Mouse (Mus musculus): ENCODE data around the gene Acsbg2. TPM values are rescaled to one million over a fixed set of nuclear protein-coding genes. Genes with fewer than 3 reads are reported as not detected.

Acsbg2 gene
- polyA plus RNA-seq, 1 experiment from 2014 or later: not detected

DNA sequence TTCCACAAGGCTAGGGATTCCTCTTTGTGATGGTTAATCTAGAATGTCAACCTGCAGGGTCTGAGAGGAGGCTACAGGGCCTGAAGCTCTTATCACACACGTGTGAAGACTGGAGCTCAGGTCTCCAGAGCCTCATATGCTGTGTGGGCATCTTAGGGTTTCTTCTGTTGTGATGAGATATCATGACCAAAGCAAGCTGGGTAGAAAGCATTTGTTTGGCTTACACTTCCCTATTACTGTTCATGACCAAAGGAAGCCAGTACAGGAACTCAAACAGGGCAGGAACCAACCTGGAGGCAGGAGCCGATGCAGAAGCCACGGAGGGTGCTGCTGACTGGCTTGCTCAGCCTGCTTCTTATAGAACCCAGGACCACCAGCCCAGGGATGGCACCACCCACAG, 18.8 kb downstream of the Acsbg2 start:
- Histone ChIP-seq H3K27ac (ENCODE audit: low read length) (no peak overlapping the region), H3K9ac (replicated peaks; ENCODE audit: low read length) (no peak overlapping the region), H3K4me2 (replicated peaks; ENCODE audit: low read depth, low read length) (no peak overlapping the region), H3K27me3 (ENCODE audit: insufficient read depth, low read length) (no peaks in the 10 kb centered on the region), H3K36me3 (ENCODE audit: insufficient read depth, low read length) (no peaks in the 10 kb centered on the region), H3K4me1 (ENCODE audit: insufficient read depth, low read length) (no peaks in the 10 kb centered on the region), H3K4me3 (ENCODE audit: low read length) (no peak overlapping the region), H3K9me3 (ENCODE audit: low read length) (no peaks in the 10 kb centered on the region)
- WGBS: 75% methylated on average over 3 of the region's 3 CpGs
- ATAC-seq (ENCODE audit: low FRiP score, low TSS enrichment): no peak

DNA sequence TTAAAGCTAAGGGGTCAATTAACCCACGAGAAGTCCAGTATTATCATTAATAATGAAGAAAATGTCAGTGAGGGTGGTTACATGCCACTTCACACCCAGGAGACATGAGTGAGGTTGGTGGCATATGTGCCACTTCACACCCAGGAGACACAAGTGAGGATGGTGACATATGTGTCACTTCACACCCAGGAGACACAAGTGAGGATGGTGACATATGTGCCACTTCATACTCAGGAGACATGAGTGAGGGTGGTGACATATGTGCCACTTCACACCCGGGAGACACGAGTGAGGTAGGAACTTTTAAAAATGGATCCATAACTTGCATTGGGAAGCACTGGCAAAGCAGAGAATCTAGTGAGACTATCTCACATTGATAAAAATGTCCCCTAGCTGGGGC, 23.1 kb downstream of the Acsbg2 start:
- Histone ChIP-seq H3K9me3 (ENCODE audit: low read length) (no peaks in the 10 kb centered on the region), H3K27ac (ENCODE audit: low read length) (no peak overlapping the region), H3K4me1 (ENCODE audit: insufficient read depth, low read length) (no peaks in the 10 kb centered on the region), H3K36me3 (ENCODE audit: insufficient read depth, low read length) (no peaks in the 10 kb centered on the region), H3K27me3 (ENCODE audit: insufficient read depth, low read length) (no peaks in the 10 kb centered on the region), H3K4me3 (ENCODE audit: low read length) (no peak overlapping the region), H3K4me2 (replicated peaks; ENCODE audit: low read depth, low read length) (no peak overlapping the region), H3K9ac (replicated peaks; ENCODE audit: low read length) (no peak overlapping the region)
- no peak for ATAC-seq (ENCODE audit: low FRiP score, low TSS enrichment)
- WGBS: 72% methylated on average over 3 of the region's 3 CpGs

DNA sequence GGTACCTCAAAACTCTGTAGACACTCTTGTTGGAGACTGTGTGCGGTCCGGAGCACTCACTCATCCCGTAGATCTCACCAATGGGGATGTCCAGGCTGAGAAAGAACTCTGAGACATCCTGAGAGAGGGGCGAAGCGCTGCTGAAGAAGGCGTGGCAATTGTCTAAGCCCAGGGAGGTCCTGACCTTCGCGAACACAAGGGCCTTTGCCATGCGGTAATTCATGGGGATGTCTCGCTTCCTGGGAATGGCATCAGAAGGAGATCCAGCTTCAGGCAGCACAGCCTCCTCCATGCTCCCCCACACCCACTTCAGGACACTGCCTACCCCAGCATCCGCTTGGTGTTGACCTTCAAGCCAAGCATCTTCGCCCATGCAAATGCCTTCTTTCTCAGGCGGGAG, 24.5 kb downstream of the Acsbg2 start:
- Histone ChIP-seq H3K9ac (replicated peaks; ENCODE audit: low read length) (no peak overlapping the region), H3K27ac (ENCODE audit: low read length) (no peak overlapping the region), H3K9me3 (ENCODE audit: low read length) (no peaks in the 10 kb centered on the region), H3K4me3 (ENCODE audit: low read length) (no peak overlapping the region), H3K27me3 (ENCODE audit: insufficient read depth, low read length) (no peaks in the 10 kb centered on the region), H3K4me1 (ENCODE audit: insufficient read depth, low read length) (no peaks in the 10 kb centered on the region), H3K4me2 (replicated peaks; ENCODE audit: low read depth, low read length) (no peak overlapping the region), H3K36me3 (ENCODE audit: insufficient read depth, low read length) (no peaks in the 10 kb centered on the region)
- WGBS: 80% methylated on average over 13 of the region's 13 CpGs
- ATAC-seq (ENCODE audit: low FRiP score, low TSS enrichment): no peak

DNA sequence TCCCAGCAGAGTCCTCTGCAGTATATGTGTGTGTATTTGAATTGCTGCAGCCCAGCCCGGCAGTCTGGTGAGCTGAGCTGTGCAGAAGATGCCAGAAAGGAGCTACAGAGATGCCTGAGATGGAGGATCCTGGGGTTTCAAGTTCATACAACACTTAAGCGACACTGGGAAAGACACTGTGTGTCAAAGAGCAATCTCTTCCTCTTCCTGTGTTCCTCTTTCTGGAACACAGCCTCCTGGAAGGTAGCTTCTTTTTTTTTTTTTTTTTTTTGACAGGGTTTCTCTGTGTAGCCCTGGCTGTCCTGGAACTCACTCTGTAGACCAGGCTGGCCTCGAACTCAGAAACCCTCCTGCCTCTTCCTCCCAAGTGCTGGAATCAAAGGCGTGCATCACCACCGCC, 25.5 kb downstream of the Acsbg2 start:
- Histone ChIP-seq H3K27ac (ENCODE audit: low read length) (no peak overlapping the region), H3K4me3 (ENCODE audit: low read length) (no peak overlapping the region), H3K36me3 (ENCODE audit: insufficient read depth, low read length) (no peaks in the 10 kb centered on the region), H3K4me1 (ENCODE audit: insufficient read depth, low read length) (no peaks in the 10 kb centered on the region), H3K9ac (replicated peaks; ENCODE audit: low read length) (no peak overlapping the region), H3K4me2 (replicated peaks; ENCODE audit: low read depth, low read length) (no peak overlapping the region), H3K27me3 (ENCODE audit: insufficient read depth, low read length) (no peaks in the 10 kb centered on the region), H3K9me3 (ENCODE audit: low read length) (no peaks in the 10 kb centered on the region)
- 82% methylated on average over 5 of the region's 5 CpGs for WGBS
- ATAC-seq (ENCODE audit: low FRiP score, low TSS enrichment): no peak

DNA sequence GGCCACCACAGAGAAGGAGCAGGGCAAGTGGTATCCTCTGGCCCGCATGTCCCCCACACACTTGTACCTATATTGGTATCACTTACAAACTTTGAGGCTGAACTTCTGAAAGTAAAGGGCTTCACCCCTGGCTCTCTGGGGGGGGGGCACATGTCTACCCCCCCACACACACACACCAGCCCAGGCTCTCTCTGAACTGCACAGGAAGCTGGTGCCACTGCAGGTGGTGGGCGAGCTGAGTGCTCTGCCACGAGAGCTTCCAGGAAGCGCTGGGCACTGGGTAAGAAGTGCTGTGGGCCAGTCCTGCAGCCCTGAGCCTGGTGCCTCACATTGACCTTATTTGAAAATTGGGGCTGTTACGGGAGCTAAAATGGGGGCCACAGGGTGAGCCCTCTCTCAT, 30.6 kb downstream of the Acsbg2 start:
- H3K36me3 ChIP-seq (ENCODE audit: insufficient read depth, low read length): no peaks in the 10 kb centered on the region
- H3K4me3 ChIP-seq (ENCODE audit: low read length): no peak overlapping the region
- H3K9me3 ChIP-seq (ENCODE audit: low read length): no peaks in the 10 kb centered on the region
- WGBS: 81% methylated on average over 5 of the region's 5 CpGs
- H3K9ac ChIP-seq (replicated peaks; ENCODE audit: low read length): no peak overlapping the region
- ATAC-seq (ENCODE audit: low FRiP score, low TSS enrichment): no peak
- no peaks in the 10 kb centered on the region for H3K4me1 ChIP-seq (ENCODE audit: insufficient read depth, low read length)
- H3K27me3 ChIP-seq (ENCODE audit: insufficient read depth, low read length): no peaks in the 10 kb centered on the region
- H3K27ac ChIP-seq (ENCODE audit: low read length): no peak overlapping the region
- no peak overlapping the region for H3K4me2 ChIP-seq (replicated peaks; ENCODE audit: low read depth, low read length)

DNA sequence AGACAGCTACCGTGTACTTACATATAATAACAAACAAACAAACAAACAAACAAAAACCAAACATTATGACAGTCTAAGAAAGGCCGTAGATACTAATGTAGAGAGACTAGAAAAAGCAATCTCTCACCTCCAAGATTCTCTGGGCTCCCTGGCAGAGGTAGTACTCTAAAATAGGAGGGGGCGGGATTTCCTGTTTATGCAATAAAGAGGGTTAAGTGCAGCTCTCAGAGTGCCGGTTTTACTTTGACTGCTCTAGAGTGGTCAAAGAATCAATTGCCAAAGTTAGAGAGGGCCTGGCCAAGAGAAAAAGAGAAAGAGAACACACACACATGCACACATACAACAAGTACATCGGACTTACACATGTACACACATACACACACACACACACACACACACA, 32.1 kb downstream of the Acsbg2 start:
- no peaks in the 10 kb centered on the region for H3K4me1 ChIP-seq (ENCODE audit: insufficient read depth, low read length)
- no peaks in the 10 kb centered on the region for H3K9me3 ChIP-seq (ENCODE audit: low read length)
- no peak overlapping the region for H3K4me3 ChIP-seq (ENCODE audit: low read length)
- ATAC-seq (ENCODE audit: low FRiP score, low TSS enrichment): no peak
- WGBS: 74% methylated on average over 5 of the region's 5 CpGs
- H3K36me3 ChIP-seq (ENCODE audit: insufficient read depth, low read length): no peaks in the 10 kb centered on the region
- no peak overlapping the region for H3K9ac ChIP-seq (replicated peaks; ENCODE audit: low read length)
- H3K27ac ChIP-seq (ENCODE audit: low read length): no peak overlapping the region
- H3K4me2 ChIP-seq (replicated peaks; ENCODE audit: low read depth, low read length): no peak overlapping the region
- no peaks in the 10 kb centered on the region for H3K27me3 ChIP-seq (ENCODE audit: insufficient read depth, low read length)

DNA sequence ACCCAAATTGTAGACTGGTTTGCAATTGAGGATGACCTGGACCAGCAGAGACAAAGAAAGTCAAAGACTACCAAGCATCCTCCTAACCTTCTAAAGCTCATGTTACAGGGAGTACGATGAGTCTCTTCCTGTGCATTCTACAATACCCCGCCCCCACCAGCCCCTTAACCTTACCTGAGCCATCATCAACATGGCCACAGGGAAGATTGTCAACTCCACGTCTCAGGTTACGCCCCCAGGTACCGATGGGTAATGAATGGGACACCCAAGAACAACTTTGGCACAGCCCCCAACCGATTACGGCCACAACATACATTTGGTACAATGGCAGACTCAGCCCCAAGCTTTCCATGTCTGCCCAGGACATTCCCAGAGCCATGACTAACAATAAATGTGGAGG, 33.7 kb downstream of the Acsbg2 start:
- Histone ChIP-seq H3K36me3 (ENCODE audit: insufficient read depth, low read length) (no peaks in the 10 kb centered on the region), H3K27ac (ENCODE audit: low read length) (no peak overlapping the region), H3K4me1 (ENCODE audit: insufficient read depth, low read length) (no peaks in the 10 kb centered on the region), H3K27me3 (ENCODE audit: insufficient read depth, low read length) (no peaks in the 10 kb centered on the region), H3K4me2 (replicated peaks; ENCODE audit: low read depth, low read length) (no peak overlapping the region), H3K4me3 (ENCODE audit: low read length) (no peak overlapping the region), H3K9me3 (ENCODE audit: low read length) (no peaks in the 10 kb centered on the region), H3K9ac (replicated peaks; ENCODE audit: low read length) (no peak overlapping the region)
- 64% methylated on average over 7 of the region's 7 CpGs for WGBS
- ATAC-seq (ENCODE audit: low FRiP score, low TSS enrichment): no peak

DNA sequence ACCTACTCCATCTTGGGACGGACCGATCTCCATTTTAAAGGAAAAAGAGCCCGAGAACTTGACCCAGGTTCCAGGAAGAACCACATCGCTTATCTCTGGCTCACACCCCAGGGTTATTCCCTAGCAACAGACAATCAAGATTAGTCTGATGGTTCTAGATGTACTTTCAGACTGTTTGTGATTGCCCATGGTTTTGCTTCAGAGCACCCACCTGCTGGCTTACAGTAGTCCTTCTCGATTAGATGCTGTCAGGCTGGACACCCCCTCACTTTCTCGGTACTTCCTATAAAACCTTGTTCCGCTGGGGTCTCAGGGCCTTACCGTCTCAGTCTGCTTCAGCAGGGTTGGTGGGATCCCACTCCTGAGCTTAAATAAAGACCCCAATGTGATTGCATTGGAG, 37.9 kb downstream of the Acsbg2 start:
- Histone ChIP-seq H3K4me2 (replicated peaks; ENCODE audit: low read depth, low read length) (no peak overlapping the region), H3K9me3 (ENCODE audit: low read length) (no peaks in the 10 kb centered on the region), H3K4me1 (ENCODE audit: insufficient read depth, low read length) (no peaks in the 10 kb centered on the region), H3K36me3 (ENCODE audit: insufficient read depth, low read length) (no peaks in the 10 kb centered on the region), H3K27me3 (ENCODE audit: insufficient read depth, low read length) (no peaks in the 10 kb centered on the region), H3K27ac (ENCODE audit: low read length) (no peak overlapping the region), H3K4me3 (ENCODE audit: low read length) (no peak overlapping the region), H3K9ac (replicated peaks; ENCODE audit: low read length) (no peak overlapping the region)
- ATAC-seq (ENCODE audit: low FRiP score, low TSS enrichment): no peak
- 87% methylated on average over 8 of the region's 8 CpGs for WGBS

DNA sequence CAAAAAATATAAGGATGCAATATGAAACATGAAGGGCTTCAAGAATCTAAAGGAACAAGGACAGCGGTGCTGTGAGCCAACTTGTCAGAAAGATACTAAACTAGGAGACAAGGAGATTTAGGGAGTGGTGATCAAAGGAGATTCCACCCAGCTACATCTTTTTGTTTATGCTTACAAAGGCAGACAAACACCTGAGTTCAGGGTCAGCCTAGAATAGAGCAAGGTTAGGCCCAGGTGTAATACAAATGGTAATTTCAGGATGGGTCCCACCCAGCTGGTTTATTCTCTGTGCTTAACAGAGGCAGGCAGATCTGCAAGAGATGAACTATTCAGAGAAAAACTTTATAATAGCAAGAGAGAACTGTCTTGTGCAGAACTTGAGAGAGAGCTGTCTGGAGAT, 40.9 kb downstream of the Acsbg2 start:
- peaks cover 12% of the 10 kb centered on the region for H3K27me3 ChIP-seq (ENCODE audit: insufficient read depth, low read length)
- no peaks in the 10 kb centered on the region for H3K36me3 ChIP-seq (ENCODE audit: insufficient read depth, low read length)
- peaks cover 12% of the 10 kb centered on the region for H3K4me1 ChIP-seq (ENCODE audit: insufficient read depth, low read length)
- no peak overlapping the region for H3K27ac ChIP-seq (ENCODE audit: low read length)
- 89% methylated on average over 1 of the region's 1 CpGs for WGBS
- ATAC-seq (ENCODE audit: low FRiP score, low TSS enrichment): no peak
- H3K4me2 ChIP-seq (replicated peaks; ENCODE audit: low read depth, low read length): no peak overlapping the region
- H3K9me3 ChIP-seq (ENCODE audit: low read length): no peaks in the 10 kb centered on the region
- H3K9ac ChIP-seq (replicated peaks; ENCODE audit: low read length): no peak overlapping the region
- H3K4me3 ChIP-seq (ENCODE audit: low read length): no peak overlapping the region

DNA sequence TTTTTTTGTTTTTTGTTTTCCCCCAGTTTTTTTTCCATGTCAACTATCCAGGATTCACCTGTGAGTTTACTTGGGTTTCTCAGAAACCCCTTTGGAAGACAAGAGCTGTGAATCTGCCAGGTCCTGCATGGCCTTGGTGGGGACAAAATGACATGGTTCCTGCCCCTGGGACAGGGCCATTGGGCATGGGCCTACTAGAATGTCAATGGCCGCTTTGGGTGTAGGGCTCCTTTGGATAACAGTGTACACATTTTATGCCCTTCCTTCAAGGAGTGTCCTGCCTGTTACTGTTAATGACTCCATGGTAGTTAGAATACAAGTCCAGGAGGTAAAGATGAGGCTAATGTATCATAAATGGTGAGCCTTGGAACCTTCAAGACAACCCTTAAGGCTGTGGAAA, 41.3 kb downstream of the Acsbg2 start:
- H3K27me3 ChIP-seq (ENCODE audit: insufficient read depth, low read length): peaks cover 12% of the 10 kb centered on the region
- WGBS: 83% methylated on average over 1 of the region's 1 CpGs
- no peak for ATAC-seq (ENCODE audit: low FRiP score, low TSS enrichment)

More for the DNA sequence above, 41.3 kb downstream of the Acsbg2 start:
- Histone ChIP-seq H3K27ac (ENCODE audit: low read length) (no peak overlapping the region), H3K9ac (replicated peaks; ENCODE audit: low read length) (no peak overlapping the region), H3K9me3 (ENCODE audit: low read length) (no peaks in the 10 kb centered on the region), H3K36me3 (ENCODE audit: insufficient read depth, low read length) (no peaks in the 10 kb centered on the region), H3K4me1 (ENCODE audit: insufficient read depth, low read length) (peaks cover 12% of the 10 kb centered on the region), H3K4me2 (replicated peaks; ENCODE audit: low read depth, low read length) (no peak overlapping the region), H3K4me3 (ENCODE audit: low read length) (no peak overlapping the region)

All from kidney, embryonic 16.5 days (tissue).